Mouse (Mus musculus) heart, adult 2 months (tissue): Measurements from ENCODE around the gene Cwc25.

Source experiments
- CTCF ChIP-seq: fragments of 200-600 bp; IDR thresholded peaks from 2 replicates; pipeline ENCODE4 v1.8.1; 2022; ENCODE audit warnings: antibody characterized with exemption, mild to moderate bottlenecking, moderate library complexity
- EP300 ChIP-seq: fragments of 200-500 bp; IDR thresholded peaks from 2 replicates; pipeline ENCODE4 v1.6.1; 2011; ENCODE audit warnings: low read depth, low read length, control low read depth; ENCODE audit not compliant: insufficient read depth

DNA sequence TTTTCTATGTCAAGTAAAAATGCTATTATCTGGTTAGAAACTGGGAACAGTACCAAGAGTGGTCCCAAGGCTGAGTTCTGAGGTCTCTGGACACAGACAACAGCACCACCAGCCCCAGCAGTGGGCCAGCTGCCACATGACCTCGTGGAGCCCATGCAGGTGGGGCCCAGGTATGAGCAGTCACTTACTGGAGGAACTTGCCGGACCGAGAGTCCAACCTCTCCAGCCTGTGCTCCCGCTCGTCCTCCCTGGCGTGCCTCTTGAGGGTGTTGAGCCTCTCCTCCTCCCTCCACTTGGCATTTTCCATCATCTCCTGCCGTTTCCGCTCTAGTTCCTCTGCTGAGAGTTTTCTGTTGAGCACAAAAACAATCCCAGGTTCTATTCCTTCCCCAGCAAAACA is 18.6 kb downstream of the Cwc25 start:
- no peak for TF ChIP-seq EP300
- no peak for TF ChIP-seq CTCF
